Mouse (Mus musculus): ENCODE data around the gene Aoc2.

Gene Aoc2
- long read RNA-seq, experiment 1: 0 reads
- long read RNA-seq, experiment 2: 0 reads

DNA sequence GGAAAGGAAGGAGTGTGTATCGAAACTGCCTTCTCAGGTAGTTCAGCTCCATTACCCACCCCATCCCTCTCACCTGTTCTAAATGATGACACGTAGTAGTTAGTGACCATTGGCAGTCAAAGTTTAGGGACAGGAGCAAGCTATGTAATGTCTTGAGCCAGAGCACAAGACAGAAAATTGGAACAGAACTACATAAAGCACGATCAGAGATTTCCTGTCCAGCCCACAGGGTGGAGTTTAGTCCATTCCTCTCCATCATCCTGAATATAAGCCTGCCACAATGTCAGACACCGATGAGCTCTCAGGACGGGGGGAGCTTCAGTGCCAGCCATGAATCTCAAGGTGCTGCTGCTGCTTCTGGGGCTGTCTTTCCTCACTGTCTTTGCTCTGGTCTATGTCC, at the start of gene Aoc2:
Gene Aoc2 (plus strand): TSS at position 301 of the 400 bp plus-strand sequence.
- intact Hi-C loops (cut with DNase I): no loop called here

DNA sequence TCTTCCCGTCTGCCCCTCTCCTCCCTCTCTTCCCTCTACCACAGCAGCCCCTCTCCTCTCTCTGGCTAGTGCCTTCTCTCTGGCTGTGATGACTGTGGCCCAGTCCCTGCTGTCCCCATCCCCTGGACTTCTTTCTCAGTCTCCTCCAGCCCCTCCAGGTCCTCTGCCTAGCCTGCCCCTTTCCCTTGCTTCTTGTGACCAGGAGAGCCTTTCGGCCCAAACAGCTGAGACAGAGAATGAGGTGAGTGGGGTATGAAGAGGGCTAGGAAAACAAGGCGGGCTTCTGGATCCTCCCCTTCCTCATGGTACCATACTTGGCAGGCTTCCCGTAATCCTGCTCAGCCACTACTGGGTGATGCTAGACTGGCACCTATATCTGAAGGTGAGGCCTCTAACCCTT, 49.6 kb upstream of the Aoc2 start:
- intact Hi-C loops (cut with DNase I): no loop called here

- intact Hi-C loops (cut with DNase I): no loop called here
Observed at GRCm38 (mm10) chr11:101276319-101277070, 48.4 kb upstream of the Aoc2 start.

DNA sequence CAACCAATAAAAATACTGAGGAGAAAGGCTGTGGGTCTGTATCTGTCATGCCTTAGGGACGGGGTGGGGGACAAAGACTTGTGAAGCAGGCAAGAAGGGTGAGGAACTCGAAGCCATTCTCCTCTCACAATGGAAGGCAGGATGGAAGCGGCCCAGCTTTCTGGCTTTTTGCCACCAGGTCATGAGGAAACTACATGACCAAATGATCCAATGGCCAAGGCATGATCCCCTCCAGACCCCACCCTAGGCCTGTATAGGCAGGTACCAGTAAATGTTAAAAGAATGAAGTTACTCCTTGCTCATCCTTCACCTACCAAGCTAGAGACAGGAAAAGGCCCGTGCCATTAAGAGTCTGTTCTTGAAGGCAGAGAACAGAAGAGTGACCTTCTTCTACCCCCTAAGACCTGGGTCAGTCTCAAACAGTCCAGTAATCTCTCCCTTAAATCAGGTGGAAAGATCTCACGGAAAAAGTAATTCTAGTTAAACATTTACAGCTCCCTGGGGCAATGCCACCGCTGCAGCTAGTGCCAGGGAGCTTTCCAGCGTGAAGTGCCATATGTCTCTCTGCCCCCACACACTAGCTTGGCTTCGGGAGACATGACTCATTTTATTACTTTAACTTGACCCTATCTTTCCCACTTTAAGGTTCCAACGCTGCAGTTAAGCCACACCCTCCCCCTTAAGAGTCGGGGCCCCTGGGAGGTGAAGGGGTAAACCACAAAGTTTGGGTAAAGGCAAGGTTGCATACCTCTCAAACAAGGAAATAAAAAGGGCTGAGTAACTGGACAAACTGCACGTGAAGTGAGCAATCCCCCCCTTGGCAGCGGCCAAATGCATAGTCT, 47.3 kb upstream of the Aoc2 start:
- intact Hi-C loops (cut with DNase I): no loop called here

GRCm38 (mm10) chr11:101278223-101279192, 46.4 kb upstream of the Aoc2 start, which contains the start of the genes Cntd1 and Coa3:
TSS of gene Cntd1 (plus strand) at chr11:101279012.
TSS of gene Coa3 (minus strand) at chr11:101279114.
- intact Hi-C loops (cut with DNase I): no loop called here

DNA sequence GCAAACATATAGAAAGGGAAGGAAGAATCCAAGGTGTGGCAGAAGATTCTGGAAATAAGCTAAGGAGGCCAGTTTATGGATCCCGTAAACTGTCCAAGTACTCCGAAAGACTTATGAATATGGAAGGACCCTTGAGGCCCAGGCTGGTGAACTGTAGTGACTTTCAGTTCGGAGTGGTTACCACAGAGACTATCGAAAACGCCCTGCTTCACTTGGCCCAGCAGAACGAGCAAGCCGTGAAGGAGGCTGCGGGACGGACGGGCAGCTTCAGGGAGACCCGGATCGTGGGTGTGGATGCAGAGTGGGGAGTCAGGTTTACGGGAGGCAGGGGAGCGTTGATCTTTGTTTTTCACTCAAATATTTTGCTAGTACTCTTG, 45.7 kb upstream of the Aoc2 start:
- intact Hi-C loops (cut with DNase I): no loop called here

DNA sequence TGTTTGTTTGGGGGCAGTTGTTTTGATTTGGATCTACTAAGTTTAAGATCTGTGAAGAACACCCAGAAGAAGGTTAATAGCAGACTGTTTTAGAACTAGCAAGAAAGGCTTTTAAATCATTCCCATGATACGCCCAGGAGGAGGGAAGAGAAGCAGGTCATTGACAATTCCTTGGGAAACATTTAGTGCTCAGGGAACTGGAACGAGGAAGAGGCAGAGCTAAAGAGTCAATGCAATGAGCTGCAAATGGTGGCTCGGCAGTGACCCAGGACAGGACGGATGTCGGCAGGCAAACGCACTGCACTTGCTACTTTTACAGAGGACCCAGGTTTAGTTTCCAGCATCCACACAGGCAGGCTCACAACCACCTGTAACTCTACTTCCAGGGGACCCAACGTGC, 44.0 kb upstream of the Aoc2 start:
- intact Hi-C loops (cut with DNase I): no loop called here

- intact Hi-C loops (cut with DNase I): no loop called here
Observed at GRCm38 (mm10) chr11:101282896-101283295, 42.0 kb upstream of the Aoc2 start.

DNA sequence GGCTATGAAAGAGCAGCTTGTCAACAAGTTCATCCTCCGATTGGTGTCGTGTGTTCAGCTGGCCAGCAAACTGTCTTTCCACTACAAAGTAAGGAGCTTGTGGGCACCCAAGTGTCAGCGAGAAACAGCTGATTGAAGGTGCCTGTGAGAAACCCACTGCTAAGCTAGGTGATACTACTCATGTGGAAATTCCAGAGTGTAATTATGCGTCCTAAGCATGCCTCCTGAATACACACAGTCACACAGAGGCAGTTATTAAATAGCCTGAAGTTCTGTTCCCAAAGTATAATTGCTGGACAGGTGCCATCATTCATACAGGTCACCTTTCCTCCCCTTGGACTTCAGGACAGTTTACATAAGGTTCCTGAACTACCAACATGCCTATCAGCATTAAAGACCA, 41.1 kb upstream of the Aoc2 start:
- intact Hi-C loops (cut with DNase I): no loop called here

DNA sequence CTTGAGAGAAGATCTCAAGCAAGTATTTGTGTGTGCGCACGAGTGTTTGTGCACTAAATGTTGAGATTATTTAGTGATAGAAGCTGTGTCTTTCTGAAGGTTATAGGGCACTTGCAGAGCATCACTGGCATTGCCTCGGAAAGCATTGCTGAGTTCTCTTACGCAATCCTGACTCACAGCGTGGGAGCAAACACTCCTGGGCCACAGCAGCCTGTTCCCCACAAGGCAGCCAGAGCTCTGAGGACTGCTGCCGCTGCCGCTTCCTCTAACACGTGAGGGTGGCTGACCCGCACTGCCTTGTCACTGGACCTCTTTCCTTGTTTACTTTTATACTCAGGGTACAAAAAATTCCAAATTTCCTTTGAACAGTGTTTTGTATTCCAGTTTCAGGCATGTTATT, 37.6 kb upstream of the Aoc2 start:
- intact Hi-C loops (cut with DNase I): no loop called here

DNA sequence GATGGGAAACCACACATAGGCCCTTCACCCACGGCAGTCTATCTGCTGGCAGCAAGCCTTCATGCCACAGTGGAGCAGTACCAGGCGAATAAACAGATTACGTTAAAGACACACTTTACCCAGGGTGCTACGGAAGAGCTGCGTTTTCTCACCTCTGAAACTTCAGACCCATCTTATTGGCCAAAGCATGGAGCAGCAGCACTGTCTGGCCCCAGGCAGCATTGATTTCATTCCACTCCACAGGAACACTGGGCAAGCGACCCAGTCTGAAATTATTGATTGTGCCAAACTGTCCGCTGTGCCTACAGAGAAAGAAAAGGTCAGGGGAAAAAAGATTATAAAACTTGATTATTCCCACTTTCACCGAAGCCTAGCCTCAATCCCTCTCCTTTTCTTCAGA, 33.6 kb upstream of the Aoc2 start:
- intact Hi-C loops (cut with DNase I): no loop called here

- intact Hi-C loops (cut with DNase I): loop anchor here (5.0 kb wide), 1 partner anchor 33 kb away; the partner anchor contains the start of gene Wnk4
Observed at GRCm38 (mm10) chr11:101295191-101295590, 29.7 kb upstream of the Aoc2 start.

DNA sequence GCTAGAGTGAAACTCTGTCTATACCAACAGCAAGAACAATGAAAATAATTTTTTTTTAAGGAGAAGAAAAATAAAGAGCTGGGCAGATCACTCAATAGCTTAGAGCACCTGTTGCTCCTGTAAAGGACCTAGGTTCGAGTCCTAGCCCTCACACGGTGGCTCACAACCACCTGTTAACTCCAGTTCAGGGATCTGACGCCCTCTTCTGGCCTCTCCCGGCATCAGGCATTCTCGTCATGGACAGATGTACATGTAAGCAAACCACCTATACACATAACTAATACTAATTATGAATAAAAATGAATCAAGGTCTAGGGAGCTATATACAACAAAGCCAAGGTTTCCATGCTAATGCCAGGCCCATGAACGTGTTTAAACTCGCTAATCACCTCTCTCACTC, 24.0 kb upstream of the Aoc2 start:
- intact Hi-C loops (cut with DNase I): no loop called here

DNA sequence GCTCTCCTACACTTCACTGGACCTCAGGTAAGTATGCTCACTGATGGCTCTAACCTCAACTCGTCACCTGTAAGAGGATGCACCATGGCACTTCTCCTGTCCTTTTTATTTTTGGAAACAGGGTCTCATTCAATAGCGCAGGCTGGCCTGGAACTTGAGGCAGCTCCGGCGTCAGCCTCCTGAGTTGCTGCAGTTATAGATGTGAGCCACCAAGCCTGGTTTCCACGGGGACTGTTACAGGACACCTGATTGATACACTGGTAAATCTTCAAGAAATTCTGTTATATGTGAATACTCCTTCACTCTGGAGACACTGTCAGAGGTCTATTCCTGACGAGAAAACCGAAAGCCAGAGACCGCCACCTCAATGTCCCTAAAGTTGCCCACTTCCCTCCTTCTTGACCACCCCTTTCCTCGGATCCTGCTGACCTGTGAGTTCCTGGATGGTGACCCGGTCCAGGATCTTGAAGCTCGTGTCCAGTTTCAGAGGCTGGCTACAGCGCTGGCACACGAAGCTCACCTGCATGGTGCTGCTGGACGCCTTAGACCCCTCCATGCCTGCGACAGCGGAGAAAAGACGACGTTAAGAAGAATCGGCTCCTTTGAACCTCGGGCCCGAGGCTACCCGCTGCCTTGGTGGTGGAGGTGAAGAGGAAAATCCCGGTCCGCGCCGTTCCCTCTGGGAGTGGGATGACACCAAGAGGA, 23.4 kb upstream of the Aoc2 start:
- intact Hi-C loops (cut with DNase I): loop anchor here (2.0 kb wide), 1 partner anchor 89 kb away; no protein-coding TSS in a partner anchor

- intact Hi-C loops (cut with DNase I): loop anchor here (2.0 kb wide), 1 partner anchor 89 kb away; no protein-coding TSS in a partner anchor
Observed at GRCm38 (mm10) chr11:101302004-101302798, 22.7 kb upstream of the Aoc2 start, which contains the start of gene Becn1. TSS of gene Becn1 (minus strand) at chr11:101302286.

DNA sequence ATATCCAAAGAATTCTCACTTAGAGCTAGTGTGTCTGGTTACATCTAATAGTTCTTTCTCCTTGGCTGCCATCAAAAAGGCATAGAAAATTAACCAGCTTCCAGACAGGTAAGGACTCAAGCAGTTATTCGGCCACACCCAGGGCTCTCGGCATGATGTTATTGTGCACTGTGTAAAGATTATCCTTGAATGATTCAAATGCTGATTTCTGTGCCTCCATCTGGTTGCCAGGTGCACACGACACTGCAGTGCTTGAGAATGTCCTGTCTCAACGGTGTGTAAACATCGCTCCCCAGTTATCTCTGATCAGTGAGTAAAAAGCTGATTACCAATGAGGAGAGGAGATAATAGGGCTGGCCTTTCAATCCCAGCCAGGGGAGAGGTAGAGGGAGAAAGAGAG, 17.1 kb upstream of the Aoc2 start:
- intact Hi-C loops (cut with DNase I): no loop called here

DNA sequence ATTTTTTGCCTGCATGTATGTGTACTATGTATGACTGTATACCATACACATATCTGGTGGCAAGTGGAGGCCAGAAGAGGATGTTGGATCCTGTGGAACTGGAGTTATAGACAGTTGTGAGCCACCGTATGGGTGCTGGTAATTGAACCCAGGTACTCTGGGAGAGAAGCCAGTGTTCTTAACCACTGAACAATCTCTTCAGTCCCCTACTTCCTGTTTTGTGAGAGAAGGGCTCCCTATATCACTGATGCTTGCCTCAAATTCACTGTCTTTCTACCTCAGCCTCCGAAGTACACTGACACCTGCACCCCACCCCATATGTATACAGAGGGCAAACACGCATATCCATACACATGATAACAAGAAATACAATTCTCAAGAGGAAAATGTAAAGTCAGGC, 13.8 kb upstream of the Aoc2 start:
- intact Hi-C loops (cut with DNase I): no loop called here

GRCm38 (mm10) chr11:101312150-101312549, 12.7 kb upstream of the Aoc2 start:
- intact Hi-C loops (cut with DNase I): no loop called here

DNA sequence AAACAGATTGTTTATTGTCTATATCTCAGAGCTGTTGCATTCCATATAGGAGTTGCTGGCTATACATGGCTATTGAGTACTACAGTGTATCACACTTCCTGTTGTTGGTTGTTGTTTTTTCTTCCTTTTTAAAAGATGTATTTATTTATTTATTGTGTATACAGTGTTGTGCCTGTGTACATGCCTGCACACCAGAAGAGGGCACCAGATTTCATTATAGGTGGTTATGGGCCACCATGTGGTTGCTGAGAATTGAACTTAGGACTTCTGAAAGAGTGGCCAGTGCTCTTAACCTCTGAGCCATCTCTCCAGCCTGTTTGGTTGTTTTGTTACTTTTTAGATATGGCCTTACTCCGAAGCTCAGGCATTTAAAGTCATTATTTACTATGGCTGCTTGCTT, 10.3 kb upstream of the Aoc2 start:
- intact Hi-C loops (cut with DNase I): no loop called here

All from adrenal gland (tissue).